Mouse (Mus musculus): ENCODE measurements around the gene Gm49318.

DNA sequence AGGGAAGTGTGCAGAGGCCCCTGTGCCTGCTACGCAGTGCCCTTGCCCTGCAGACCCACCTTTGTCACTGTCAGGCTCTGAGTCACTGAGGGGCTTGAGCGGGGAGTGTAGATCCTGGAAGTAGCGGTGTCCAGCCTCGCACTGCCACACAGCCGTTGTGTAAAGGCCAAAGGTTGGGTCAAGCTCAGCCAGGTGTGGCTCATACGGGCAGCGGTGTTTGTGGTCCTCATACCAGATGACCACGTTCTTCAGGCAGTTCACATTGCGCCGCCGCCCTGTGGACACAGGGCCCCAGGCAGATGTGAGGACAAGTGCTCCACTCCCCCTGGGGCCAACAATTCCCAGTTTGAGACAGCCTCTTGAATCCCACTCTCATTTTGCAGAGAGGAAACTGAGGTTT lies 5.4 kb downstream of the Gm49318 start:
- TF ChIP-seq CTCF (IDR thresholded peaks at IDR 0.05; ENCODE audit: low read depth, low read length): no peak
- no peak for TF ChIP-seq GATA1 (IDR thresholded peaks at IDR 0.05; ENCODE audit: borderline replicate concordance, low read length)
- TF ChIP-seq POLR2AphosphoS5 (IDR thresholded peaks at IDR 0.05; ENCODE audit: insufficient replicate concordance, low read depth, low read length): no peak
- TF ChIP-seq TAL1 (conservative IDR thresholded peaks at IDR 0.05; ENCODE audit: low read depth, low read length): no peak

All from G1E (cell line).